Mouse (Mus musculus) WW6 (cell line): ENCODE measurements at regions not wholly inside any gene's neighbourhood (a gene's known extent, or its start where the extent isn't known, plus 50 kb on each side); places are given as distances from the start of the nearest gene placed in this dataset.

ENCODE experiments used
- DNase-seq: peaks from one replicate; pipeline ENCODE4 v3.0.0-alpha.2; 2013; ENCODE audit warnings: low read depth, low spot score

DNA sequence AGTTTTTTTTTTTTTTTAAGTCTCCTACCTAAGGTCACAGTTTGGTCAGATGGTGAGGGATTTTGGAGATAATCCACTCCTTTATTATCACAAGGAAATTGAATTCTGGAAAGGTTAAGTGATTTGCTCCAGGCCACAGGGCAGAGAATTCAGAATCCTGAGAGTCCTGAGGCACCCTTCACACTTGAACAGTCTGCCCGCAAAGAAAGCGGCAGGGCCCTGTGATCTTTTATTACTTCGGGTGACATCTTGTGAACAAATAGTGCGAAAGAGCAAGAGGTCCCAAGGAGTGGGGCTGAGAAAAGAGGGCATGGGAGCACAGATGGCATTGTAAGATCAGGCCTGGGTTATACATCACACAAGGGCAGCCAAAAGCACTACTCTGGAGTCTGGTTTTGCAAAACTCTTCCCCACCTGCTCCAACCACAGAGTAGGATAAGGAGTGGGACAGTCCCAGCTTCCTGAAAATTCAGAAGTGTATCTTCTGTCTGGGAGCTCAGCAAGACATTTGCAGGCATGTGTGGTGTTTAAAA lies 150.5 kb upstream of the Wdr11 start:
- DNase-seq = no peak

DNA sequence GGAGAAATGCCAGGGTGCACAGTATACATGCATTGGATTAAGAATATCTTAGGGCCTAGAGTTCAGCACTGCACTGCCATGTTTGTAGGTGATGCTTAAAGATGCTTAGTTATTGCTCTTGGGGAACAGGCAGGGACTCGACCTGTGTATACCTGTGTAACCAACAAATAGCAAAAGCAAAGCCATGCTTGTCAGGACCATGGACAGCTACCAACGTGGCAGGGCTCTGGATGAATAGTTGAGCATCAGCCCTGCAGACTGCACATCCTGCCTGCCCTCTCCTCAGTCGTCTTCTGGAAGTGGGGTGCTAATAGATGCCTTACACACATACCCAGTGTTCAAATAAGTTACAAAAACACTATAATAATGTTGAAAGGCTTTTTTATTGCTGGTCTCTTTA lies 122.2 kb upstream of the Wdr11 start:
- peak; percentile 54 for DNase-seq

DNA sequence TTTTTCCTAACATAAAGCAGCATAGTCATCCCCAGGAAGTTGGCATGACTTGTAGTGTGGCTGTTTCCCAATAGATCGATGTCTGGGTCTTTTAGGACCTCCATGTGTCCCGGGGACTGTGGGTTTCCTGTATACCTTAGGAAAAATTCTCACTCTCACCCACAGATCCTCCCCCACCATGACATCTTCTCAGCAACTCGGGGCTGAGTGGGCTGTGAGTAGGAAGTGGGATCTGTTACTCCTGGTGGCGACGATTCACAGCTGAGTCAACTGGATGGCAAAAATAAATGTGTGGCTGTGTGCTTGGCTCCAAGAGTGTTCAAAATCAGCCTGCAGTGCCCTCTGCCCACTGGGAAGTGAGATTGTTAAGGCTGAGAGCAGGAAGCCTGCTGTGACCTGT lies 107.9 kb upstream of the Wdr11 start:
- no peak for DNase-seq

DNA sequence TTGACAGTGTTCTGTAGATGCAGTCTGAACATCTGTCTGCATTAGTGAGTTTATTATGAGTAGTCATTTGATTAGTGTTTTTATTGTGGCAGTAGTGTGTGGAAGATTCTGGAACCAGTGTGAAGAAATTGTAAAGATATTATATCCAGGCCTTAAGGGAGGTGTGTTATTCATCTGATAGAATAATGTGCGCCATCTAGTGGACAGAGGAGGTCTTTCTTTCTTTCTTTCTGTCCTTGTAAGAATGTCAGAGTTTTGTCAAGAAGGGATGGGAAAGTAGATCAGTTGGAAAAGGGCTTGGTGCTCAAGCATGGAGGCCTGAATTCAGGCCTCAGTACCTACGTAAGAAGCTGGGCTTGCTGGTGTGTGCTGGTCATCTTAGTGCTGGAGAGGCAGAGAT lies 84.8 kb upstream of the Wdr11 start:
- peak; percentile 7 for DNase-seq

DNA sequence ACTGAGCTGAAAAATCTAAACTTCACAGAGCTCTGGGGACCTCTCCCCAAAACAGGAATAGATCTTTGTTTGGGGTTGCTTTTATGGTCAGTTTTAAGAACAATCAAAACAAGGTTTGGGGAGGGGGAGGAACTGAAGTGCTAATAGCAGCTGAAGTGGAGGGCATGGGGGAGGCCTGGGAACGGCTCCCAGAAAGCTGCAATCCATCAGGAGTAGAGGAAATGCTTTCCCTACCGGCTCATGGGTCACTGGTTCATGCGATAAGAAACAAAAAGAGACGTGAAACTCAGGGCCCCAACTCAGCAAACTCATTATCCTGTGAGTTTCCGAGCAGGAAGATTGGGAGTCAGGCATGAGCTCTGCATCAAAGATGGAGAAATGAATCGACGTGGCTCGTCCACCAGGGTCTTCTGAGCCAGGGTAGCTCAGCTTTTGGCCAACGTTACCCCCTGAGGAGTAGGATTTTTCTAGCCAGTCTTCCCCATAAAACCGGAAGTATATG lies 82.0 kb upstream of the Wdr11 start:
- DNase-seq = no peak

DNA sequence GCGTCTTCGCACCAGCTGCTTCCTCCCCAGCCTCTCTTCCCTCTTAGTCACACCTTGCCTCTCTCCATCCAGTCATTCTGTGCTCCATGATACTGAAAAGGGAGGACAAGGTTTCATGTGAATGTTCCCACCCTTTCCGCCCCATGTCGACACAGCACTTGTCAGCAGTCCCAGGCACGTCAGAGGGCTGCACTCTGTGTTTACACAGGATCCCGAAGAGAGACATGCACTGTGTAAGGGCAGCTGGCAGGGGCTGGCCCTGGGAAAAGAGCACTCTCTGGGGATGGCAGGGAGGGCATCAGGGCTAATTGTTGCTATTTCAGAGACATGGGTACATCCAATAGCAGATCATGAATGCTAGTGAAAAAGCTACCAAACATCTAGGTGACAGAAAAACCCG lies 77.0 kb upstream of the Wdr11 start:
- no peak for DNase-seq

DNA sequence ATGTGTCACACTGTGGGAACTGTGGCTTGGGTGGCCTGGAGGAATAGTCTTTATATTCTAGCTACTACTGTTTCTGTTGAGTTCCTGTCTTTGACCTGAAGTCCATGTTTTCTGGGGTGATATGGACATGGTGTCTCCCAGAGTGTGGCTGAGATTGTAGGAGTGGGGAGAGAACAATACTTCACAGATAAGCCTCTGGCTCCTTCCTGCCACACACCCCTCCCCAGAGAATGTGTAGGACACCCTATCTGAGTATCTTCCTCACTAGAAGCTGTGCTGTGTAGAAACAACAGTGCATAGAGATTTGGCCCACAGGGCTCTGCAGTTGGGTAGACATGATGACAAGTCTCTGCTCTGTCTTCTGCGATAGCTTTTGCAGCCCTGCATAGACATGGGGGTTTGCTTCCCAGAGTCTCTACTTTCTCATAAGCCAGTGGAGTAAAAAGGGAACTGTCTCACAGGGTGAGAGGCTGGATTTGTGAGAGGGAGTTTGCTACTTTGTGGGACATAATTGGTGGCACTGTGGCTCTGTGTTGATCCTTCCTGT lies 67.2 kb upstream of the Wdr11 start:
- no peak for DNase-seq

DNA sequence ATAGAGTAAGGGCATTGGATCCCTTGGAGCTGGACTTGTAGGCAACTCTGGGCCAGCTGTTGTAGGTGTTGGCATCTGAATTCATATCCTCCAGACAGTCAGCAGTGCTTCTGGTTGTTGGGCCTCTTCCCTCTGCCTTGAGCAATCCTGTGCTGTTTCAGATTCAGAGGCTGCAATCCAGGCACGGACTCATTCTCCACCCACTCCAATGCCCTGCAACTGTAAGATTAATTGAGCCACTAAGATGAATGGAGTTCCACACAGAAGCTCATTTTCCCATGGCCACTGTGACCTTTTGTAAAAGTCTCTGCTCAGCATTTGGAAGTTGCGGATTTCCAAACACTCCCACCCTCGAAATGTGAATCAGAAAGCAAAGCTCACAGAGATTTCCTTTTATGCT lies 65.7 kb upstream of the Wdr11 start:
- DNase-seq = no peak

DNA sequence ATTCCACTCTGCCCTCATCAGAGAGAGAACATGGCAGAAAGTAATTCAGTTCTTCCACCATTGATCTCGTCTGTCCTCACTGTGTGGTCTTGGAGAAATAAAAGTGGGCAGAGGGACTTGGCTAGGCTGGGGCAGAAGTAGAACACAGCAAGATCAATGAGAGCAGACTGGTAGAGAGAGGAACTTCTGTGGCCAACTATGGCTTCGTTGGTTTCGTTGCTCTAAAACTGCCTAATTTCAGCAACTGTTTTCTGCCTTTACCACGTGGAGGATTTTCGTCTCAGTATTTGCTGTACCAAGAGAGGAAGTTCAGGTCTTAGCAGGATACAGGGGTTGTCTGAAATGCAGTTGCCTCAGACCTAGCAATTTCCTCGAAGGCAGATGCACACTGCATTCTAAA lies 63.4 kb upstream of the Wdr11 start:
- no peak for DNase-seq

DNA sequence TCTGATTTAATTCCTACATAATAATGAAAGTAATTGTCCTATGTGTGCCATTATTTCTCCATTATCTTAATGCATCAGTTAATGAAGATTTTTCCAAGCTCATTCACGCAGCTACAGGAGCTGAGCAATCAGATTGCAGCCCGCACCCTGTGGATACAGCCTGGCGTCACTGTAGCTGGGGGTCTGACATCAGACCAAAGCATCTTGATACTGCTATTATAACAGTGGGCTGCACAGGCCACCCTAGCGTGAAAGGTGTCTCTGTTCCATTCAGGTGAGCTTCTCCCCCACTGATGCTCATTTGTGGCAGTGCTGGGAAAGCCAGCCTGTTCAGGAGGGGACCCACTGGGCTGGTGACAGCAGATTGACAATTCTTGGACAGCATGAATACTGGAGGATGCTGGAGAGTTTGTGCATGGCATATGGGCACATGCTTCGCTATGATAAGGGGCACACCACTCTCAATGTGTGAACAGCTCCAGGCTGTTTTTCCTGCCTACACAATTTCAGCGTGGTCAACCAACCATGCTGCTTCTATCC lies 58.2 kb upstream of the Wdr11 start:
- DNase-seq = no peak
